Mouse (Mus musculus) ovary, adult 18-20 months (tissue): ENCODE measurements around the gene Glp2r.

Experiments
- DNase-seq: peaks from one replicate; pipeline ENCODE4 v3.0.0; 2022; ENCODE audit warnings: low spot score, mixed read lengths

Glp2r gene

GRCm38 (mm10) chr11:67771053-67771452 lies at the start of gene Glp2r:
TSS of gene Glp2r (minus strand) at chr11:67771153.
- DNase-seq, result no peak

GRCm38 (mm10) chr11:67820221-67820620 lies 49.3 kb upstream of the Glp2r start:
- DNase-seq, result no peak

GRCm38 (mm10) chr11:67819604-67820003 lies 48.7 kb upstream of the Glp2r start:
- no peak for DNase-seq

- DNase-seq, result no peak
Observed at GRCm38 (mm10) chr11:67811535-67811934, 40.6 kb upstream of the Glp2r start.

GRCm38 (mm10) chr11:67808051-67808450 lies 37.1 kb upstream of the Glp2r start:
- DNase-seq, result no peak

GRCm38 (mm10) chr11:67806832-67807597 lies 36.1 kb upstream of the Glp2r start:
- no peak for DNase-seq

- no peak for DNase-seq
Observed at GRCm38 (mm10) chr11:67805538-67805937, 34.6 kb upstream of the Glp2r start.

GRCm38 (mm10) chr11:67801169-67801568 lies 30.2 kb upstream of the Glp2r start:
- DNase-seq, result no peak

GRCm38 (mm10) chr11:67800130-67800723 lies 29.3 kb upstream of the Glp2r start:
- DNase-seq, result no peak

GRCm38 (mm10) chr11:67797931-67798330 lies 27.0 kb upstream of the Glp2r start, which contains the start of gene Dhrs7c:
TSS of gene Dhrs7c (plus strand) at chr11:67798187.
- DNase-seq, result no peak

- DNase-seq, result no peak
Observed at GRCm38 (mm10) chr11:67790182-67790581, 19.2 kb upstream of the Glp2r start.

GRCm38 (mm10) chr11:67774379-67774778 lies 3.4 kb upstream of the Glp2r start, which contains the start of gene Gsg1l2:
TSS of gene Gsg1l2 (plus strand) at chr11:67774608.
- no peak for DNase-seq

GRCm38 (mm10) chr11:67772577-67772976 lies 1.6 kb upstream of the Glp2r start:
- no peak for DNase-seq

- DNase-seq, result no peak
Observed at GRCm38 (mm10) chr11:67771691-67772090, 738 bp upstream of the Glp2r start.

- DNase-seq, result peak; percentile 8
Observed at GRCm38 (mm10) chr11:67757373-67758167, 13.4 kb downstream of the Glp2r start.

- no peak for DNase-seq
Observed at GRCm38 (mm10) chr11:67756287-67756686, 14.7 kb downstream of the Glp2r start.

GRCm38 (mm10) chr11:67741569-67741968 lies 29.4 kb downstream of the Glp2r start:
- DNase-seq, result no peak

GRCm38 (mm10) chr11:67738846-67739490 lies 32.0 kb downstream of the Glp2r start:
- DNase-seq, result no peak

- DNase-seq, result no peak
Observed at GRCm38 (mm10) chr11:67738345-67738744, 32.6 kb downstream of the Glp2r start.

- DNase-seq, result no peak
Observed at GRCm38 (mm10) chr11:67734597-67734996, 36.4 kb downstream of the Glp2r start.

GRCm38 (mm10) chr11:67733726-67734125 lies 37.2 kb downstream of the Glp2r start:
- DNase-seq, result no peak

GRCm38 (mm10) chr11:67731056-67731455 lies 39.9 kb downstream of the Glp2r start:
- no peak for DNase-seq
